Mouse (Mus musculus): Measurements from ENCODE around the gene Gal. TPM values are rescaled to one million over a fixed set of nuclear protein-coding genes. Genes with fewer than 3 reads are reported as not detected.
A peak's percentile ranks its signal among the peaks of the same experiment; 100 is the strongest.

The Gal gene
- polyA plus RNA-seq, 1 experiment from 2014 or later: not detected

- 88% methylated on average over 3 of the region's 3 CpGs for WGBS (ENCODE audit: insufficient replicate concordance)
- Histone ChIP-seq H3K9ac (replicated peaks) (no peak overlapping the region), H3K4me1 (ENCODE audit: insufficient read depth) (no peaks in the 10 kb centered on the region), H3K27ac (ENCODE audit: low read depth) (no peak overlapping the region), H3K4me3 (ENCODE audit: low read depth, low read length) (no peak overlapping the region), H3K4me2 (ENCODE audit: low read depth, low read length) (no peak overlapping the region), H3K9me3 (ENCODE audit: low read length) (no peaks in the 10 kb centered on the region), H3K36me3 (replicated peaks; ENCODE audit: insufficient read depth, low read length) (peaks cover 16% of the 10 kb centered on the region), H3K27me3 (ENCODE audit: insufficient read depth, low read length) (no peaks in the 10 kb centered on the region)
- TF ChIP-seq CTCF (IDR thresholded peaks at IDR 0.05; ENCODE audit: low read depth) (no peak), EP300 (IDR thresholded peaks at IDR 0.05; ENCODE audit: low read depth) (no peak)
- ATAC-seq (no peak), DNase-seq (no peak)
These were observed 36.4 kb upstream of the Gal start for GRCm38 (mm10) chr19:3450714-3451113.

GRCm38 (mm10) chr19:3449248-3449647 lies 34.9 kb upstream of the Gal start:
- no peak for DNase-seq
- WGBS (ENCODE audit: insufficient replicate concordance): 68% methylated on average over 3 of the region's 3 CpGs
- H3K27ac ChIP-seq (ENCODE audit: low read depth): no peak overlapping the region
- no peaks in the 10 kb centered on the region for H3K4me1 ChIP-seq (ENCODE audit: insufficient read depth)
- H3K4me2 ChIP-seq (ENCODE audit: low read depth, low read length): no peak overlapping the region
- no peaks in the 10 kb centered on the region for H3K27me3 ChIP-seq (ENCODE audit: insufficient read depth, low read length)
- no peaks in the 10 kb centered on the region for H3K9me3 ChIP-seq (ENCODE audit: low read length)
- ATAC-seq: no peak
- TF ChIP-seq CTCF (IDR thresholded peaks at IDR 0.05; ENCODE audit: low read depth): no peak
- TF ChIP-seq EP300 (IDR thresholded peaks at IDR 0.05; ENCODE audit: low read depth): no peak
- H3K36me3 ChIP-seq (replicated peaks; ENCODE audit: insufficient read depth, low read length): peaks cover 4% of the 10 kb centered on the region; the same call in 1 of the 2 replicates
- H3K9ac ChIP-seq (replicated peaks): no peak overlapping the region
- no peak overlapping the region for H3K4me3 ChIP-seq (ENCODE audit: low read depth, low read length)

- Histone ChIP-seq H3K4me1 (ENCODE audit: insufficient read depth) (no peaks in the 10 kb centered on the region), H3K9me3 (ENCODE audit: low read length) (no peaks in the 10 kb centered on the region), H3K36me3 (replicated peaks; ENCODE audit: insufficient read depth, low read length) (no peaks in the 10 kb centered on the region), H3K9ac (replicated peaks) (no peak overlapping the region), H3K4me3 (ENCODE audit: low read depth, low read length) (no peak overlapping the region), H3K4me2 (ENCODE audit: low read depth, low read length) (no peak overlapping the region), H3K27me3 (ENCODE audit: insufficient read depth, low read length) (no peaks in the 10 kb centered on the region), H3K27ac (ENCODE audit: low read depth) (no peak overlapping the region)
- TF ChIP-seq EP300 (IDR thresholded peaks at IDR 0.05; ENCODE audit: low read depth): no peak
- peak; percentile 32 for TF ChIP-seq CTCF (IDR thresholded peaks at IDR 0.05; ENCODE audit: low read depth)
- no peak for DNase-seq
- ATAC-seq: no peak
- WGBS (ENCODE audit: insufficient replicate concordance): 51% methylated on average over 3 of the region's 3 CpGs
These were observed 33.0 kb upstream of the Gal start for GRCm38 (mm10) chr19:3447348-3447747.

GRCm38 (mm10) chr19:3441092-3441491 lies 26.7 kb upstream of the Gal start:
- no peak for ATAC-seq
- 58% methylated on average over 10 of the region's 10 CpGs for WGBS (ENCODE audit: insufficient replicate concordance)
- H3K4me2 ChIP-seq (ENCODE audit: low read depth, low read length): 0 out of 2 replicates have a peak overlapping the region, but pooled peaks have one; percentile 13
- H3K36me3 ChIP-seq (replicated peaks; ENCODE audit: insufficient read depth, low read length): no peaks in the 10 kb centered on the region
- no peaks in the 10 kb centered on the region for H3K4me1 ChIP-seq (ENCODE audit: insufficient read depth)
- H3K27ac ChIP-seq (ENCODE audit: low read depth): no peak overlapping the region
- TF ChIP-seq CTCF (IDR thresholded peaks at IDR 0.05; ENCODE audit: low read depth) (no peak), EP300 (IDR thresholded peaks at IDR 0.05; ENCODE audit: low read depth) (no peak)
- DNase-seq: no peak
- H3K9ac ChIP-seq (replicated peaks): no peak overlapping the region
- H3K9me3 ChIP-seq (ENCODE audit: low read length): no peaks in the 10 kb centered on the region
- no peak overlapping the region for H3K4me3 ChIP-seq (ENCODE audit: low read depth, low read length)
- no peaks in the 10 kb centered on the region for H3K27me3 ChIP-seq (ENCODE audit: insufficient read depth, low read length)

- H3K4me2 ChIP-seq (ENCODE audit: low read depth, low read length): peak overlapping the region; percentile 13; the same call in 1 of the 2 replicates
- H3K27ac ChIP-seq (ENCODE audit: low read depth): no peak overlapping the region
- H3K4me3 ChIP-seq (ENCODE audit: low read depth, low read length): no peak overlapping the region
- H3K9ac ChIP-seq (replicated peaks): no peak overlapping the region
- no peaks in the 10 kb centered on the region for H3K4me1 ChIP-seq (ENCODE audit: insufficient read depth)
- no peak for TF ChIP-seq CTCF (IDR thresholded peaks at IDR 0.05; ENCODE audit: low read depth)
- H3K9me3 ChIP-seq (ENCODE audit: low read length): no peaks in the 10 kb centered on the region
- 56% methylated on average over 5 of the region's 5 CpGs for WGBS (ENCODE audit: insufficient replicate concordance)
- DNase-seq (no peak), ATAC-seq (no peak)
- no peaks in the 10 kb centered on the region for H3K27me3 ChIP-seq (ENCODE audit: insufficient read depth, low read length)
- no peaks in the 10 kb centered on the region for H3K36me3 ChIP-seq (replicated peaks; ENCODE audit: insufficient read depth, low read length)
These were observed 26.3 kb upstream of the Gal start for GRCm38 (mm10) chr19:3440667-3441066.

GRCm38 (mm10) chr19:3437980-3438379 lies 23.6 kb upstream of the Gal start:
- Histone ChIP-seq H3K27me3 (ENCODE audit: insufficient read depth, low read length) (no peaks in the 10 kb centered on the region), H3K4me1 (ENCODE audit: insufficient read depth) (no peaks in the 10 kb centered on the region), H3K36me3 (replicated peaks; ENCODE audit: insufficient read depth, low read length) (no peaks in the 10 kb centered on the region), H3K4me2 (ENCODE audit: low read depth, low read length) (no peak overlapping the region), H3K9me3 (ENCODE audit: low read length) (no peaks in the 10 kb centered on the region), H3K4me3 (ENCODE audit: low read depth, low read length) (no peak overlapping the region), H3K27ac (ENCODE audit: low read depth) (no peak overlapping the region), H3K9ac (replicated peaks) (no peak overlapping the region)
- DNase-seq: no peak
- WGBS (ENCODE audit: insufficient replicate concordance): 60% methylated on average over 5 of the region's 5 CpGs
- no peak for TF ChIP-seq EP300 (IDR thresholded peaks at IDR 0.05; ENCODE audit: low read depth)
- TF ChIP-seq CTCF (IDR thresholded peaks at IDR 0.05; ENCODE audit: low read depth): peak; percentile 38
- no peak for ATAC-seq

GRCm38 (mm10) chr19:3436840-3437239 lies 22.5 kb upstream of the Gal start:
- DNase-seq: peak; percentile 68

More at GRCm38 (mm10) chr19:3436840-3437239, 22.5 kb upstream of the Gal start:
- Histone ChIP-seq H3K4me3 (ENCODE audit: low read depth, low read length) (no peak overlapping the region), H3K9me3 (ENCODE audit: low read length) (no peaks in the 10 kb centered on the region), H3K27ac (ENCODE audit: low read depth) (no peak overlapping the region), H3K4me1 (ENCODE audit: insufficient read depth) (no peaks in the 10 kb centered on the region), H3K9ac (replicated peaks) (no peak overlapping the region), H3K4me2 (ENCODE audit: low read depth, low read length) (no peak overlapping the region), H3K27me3 (ENCODE audit: insufficient read depth, low read length) (no peaks in the 10 kb centered on the region), H3K36me3 (replicated peaks; ENCODE audit: insufficient read depth, low read length) (no peaks in the 10 kb centered on the region)
- WGBS (ENCODE audit: insufficient replicate concordance): 50% methylated on average over 9 of the region's 9 CpGs
- no peak for TF ChIP-seq EP300 (IDR thresholded peaks at IDR 0.05; ENCODE audit: low read depth)
- TF ChIP-seq CTCF (IDR thresholded peaks at IDR 0.05; ENCODE audit: low read depth): peak; percentile 79
- ATAC-seq: peak; percentile 47

Data from liver, postnatal 0 days (tissue).